Mouse (Mus musculus) ZHBTc4 (cell line): Measurements from ENCODE around the gene Ccdc194.

ENCODE experiments used
- DNase-seq: peaks from one replicate; pipeline ENCODE4 v3.0.0-alpha.2; 2011; ENCODE audit warnings: low read depth, low spot score

Gene Ccdc194

GRCm38 (mm10) chr8:71511644-71512043 is 13.9 kb downstream of the Ccdc194 start, which contains the start of gene Plvap:
Gene Plvap (minus strand): TSS chr8:71511752.
- peak; percentile 37 for DNase-seq

- DNase-seq = no peak
These were observed 16.2 kb downstream of the Ccdc194 start for GRCm38 (mm10) chr8:71509316-71509715.

DNA sequence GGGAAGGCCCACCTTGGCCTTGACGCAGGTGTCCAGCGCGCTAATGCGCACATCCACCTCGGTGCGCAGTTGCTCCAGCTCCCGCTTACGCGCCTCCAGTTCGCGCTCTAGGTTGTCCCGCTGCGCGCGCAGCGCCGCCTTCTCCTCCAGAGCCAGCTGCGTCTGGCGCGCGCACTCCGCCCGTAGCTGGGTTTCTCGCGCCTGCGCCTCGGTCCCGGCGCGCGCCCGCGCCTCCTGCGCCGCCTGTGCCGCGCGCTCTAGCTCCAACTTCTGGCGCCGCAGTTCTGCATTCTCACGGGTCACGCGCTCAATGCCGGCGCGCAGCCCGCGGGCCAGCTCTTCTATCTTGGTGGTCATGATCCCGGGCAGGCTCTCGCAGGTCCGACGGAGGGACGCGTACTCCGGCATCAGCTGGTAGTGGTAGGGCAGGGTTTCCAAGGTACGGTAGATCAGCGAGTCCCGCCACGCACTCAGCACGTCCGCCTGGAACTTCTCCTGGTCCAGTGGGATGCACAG is 17.9 kb downstream of the Ccdc194 start:
- DNase-seq = peak; percentile 98

- DNase-seq = no peak
These were observed 19.5 kb downstream of the Ccdc194 start for GRCm38 (mm10) chr8:71505979-71506378.

GRCm38 (mm10) chr8:71505326-71505725 is 20.2 kb downstream of the Ccdc194 start:
- DNase-seq = no peak

DNA sequence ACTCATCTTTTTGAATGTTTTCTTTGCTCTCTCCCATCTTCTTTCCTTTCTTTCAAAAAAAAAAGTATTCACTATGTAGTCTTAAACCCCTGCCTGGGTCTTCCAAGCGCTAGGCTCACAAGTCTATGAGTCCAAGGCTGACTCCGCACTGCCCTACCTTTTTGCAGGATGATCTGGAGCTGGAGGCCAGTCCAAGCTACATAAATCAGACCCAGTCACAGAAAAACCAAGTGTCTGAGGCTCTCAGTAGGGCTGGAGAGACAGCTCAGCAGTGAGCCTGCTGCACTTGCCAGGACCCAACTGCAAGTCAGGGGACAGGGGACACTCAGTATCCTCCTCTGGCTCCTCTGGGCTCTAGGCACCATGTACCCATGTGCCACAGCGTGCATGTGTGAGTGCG is 21.2 kb downstream of the Ccdc194 start:
- DNase-seq = no peak

GRCm38 (mm10) chr8:71498816-71499690 is 26.5 kb downstream of the Ccdc194 start:
- peak; percentile 67 for DNase-seq

DNA sequence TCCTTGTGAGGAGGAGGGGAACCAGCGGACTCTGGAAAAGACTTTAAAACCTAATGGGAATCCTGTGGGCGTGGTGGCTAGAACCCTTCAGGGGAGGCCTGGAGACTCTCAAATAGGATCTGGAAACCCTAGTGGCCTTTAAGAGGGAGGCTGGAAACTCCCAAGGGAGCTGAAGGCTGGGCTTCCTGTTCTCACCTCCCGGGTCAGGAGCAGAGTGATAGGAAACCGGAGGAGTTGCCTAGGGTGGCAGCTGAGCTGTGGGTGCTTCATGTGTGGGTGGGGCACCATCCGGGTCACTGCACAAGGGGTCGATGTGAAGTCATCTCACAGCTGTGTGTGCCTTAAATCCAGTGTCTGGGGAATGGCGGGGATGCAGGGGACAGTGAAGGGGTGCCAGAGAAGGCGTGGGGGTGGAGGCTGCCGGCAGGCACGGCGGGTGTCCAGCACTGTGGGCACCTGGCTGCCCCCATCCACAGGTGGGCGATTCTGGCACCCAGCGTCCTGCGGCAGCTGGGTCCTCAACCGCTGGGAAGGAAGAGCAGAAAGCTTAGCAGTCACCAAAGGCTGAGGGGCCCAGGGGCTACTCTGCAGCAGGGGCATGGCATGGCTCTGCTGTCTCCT is 27.5 kb downstream of the Ccdc194 start:
- DNase-seq = peak; percentile 67

- DNase-seq = no peak
These were observed 28.4 kb downstream of the Ccdc194 start for GRCm38 (mm10) chr8:71497077-71497645.

DNA sequence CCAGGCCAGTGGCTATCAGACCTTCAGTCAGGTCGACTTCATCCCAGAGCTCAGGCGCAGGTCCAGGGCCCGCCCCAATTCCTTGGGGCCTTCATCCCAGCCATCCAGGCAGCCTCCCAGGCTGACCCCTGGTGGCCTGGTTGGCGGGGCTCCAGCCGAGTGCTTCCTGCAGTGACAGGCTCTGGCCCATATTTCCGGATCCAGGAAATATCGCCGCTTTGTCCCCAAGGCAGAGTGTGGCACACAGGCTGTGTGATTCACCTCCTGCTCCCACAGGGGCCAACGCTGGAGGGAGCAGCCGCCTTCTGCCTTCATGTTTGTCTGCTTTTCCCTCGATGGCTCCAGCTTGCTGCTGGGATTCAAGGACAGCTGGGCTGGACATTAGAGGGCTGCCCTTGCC is 29.0 kb downstream of the Ccdc194 start:
- peak; percentile 23 for DNase-seq

DNA sequence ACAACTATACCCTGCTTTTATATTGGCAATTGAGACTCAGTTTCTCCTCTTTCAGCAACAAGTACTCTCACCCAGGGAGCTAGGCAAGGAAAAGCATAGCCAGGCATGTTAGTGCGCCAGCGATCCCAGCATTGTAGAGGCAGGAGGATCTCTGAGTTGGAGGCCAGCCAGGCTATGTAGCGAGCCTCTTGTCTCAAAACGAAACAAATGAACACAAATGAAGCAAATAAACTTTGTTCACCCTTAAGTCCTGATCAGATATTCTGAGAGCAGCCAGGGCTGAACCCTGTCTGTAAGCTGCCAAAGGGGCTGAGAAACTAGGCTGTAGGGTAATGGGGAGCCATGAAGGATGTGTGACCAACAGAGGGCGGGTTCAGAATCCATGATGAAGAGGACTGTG is 29.7 kb downstream of the Ccdc194 start:
- DNase-seq = no peak

DNA sequence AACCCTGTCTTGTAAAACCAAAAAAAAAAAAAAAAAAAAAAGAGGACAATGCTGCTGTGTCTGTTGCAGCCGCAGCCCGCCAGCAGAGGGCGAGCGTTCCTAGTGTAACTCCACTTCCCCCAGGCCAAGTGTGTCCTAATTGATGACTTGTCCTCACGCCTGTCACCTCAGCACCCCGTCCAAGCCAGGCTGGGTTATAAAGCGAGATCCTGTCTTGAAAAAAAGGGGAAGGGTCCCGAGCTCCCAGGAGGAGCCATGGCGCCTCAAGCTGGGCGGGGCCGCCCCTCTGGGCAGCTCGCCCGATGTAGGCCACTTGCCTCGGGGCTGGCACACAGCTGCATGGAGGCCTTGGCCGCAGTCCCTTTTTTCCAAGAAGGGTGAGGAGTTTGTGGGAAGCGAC is 30.5 kb downstream of the Ccdc194 start:
- peak; percentile 87 for DNase-seq

DNA sequence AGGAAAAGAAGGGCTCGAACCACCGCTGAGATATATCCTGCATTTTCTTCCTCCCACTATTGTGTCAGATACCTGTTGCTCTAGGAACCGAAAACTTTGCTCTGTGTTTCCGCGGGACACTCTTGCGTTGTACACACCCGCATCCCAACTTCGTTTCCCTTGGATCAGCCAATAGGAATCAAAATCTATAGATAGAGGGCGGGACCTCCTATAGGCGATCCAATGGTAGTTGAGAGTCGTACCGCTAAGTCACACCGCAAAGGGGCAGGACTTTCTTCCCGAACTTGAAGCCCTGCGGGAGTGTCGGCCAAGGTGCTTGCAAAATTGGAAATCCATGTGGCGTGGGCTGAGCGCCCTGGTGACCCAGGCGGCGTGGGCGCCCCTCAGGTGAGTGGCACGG is 37.1 kb downstream of the Ccdc194 start:
- peak; percentile 97 for DNase-seq

- peak; percentile 77 for DNase-seq
These were observed 37.6 kb downstream of the Ccdc194 start, which contains the start of gene Gtpbp3 for GRCm38 (mm10) chr8:71487691-71488445. Gene Gtpbp3 (plus strand): TSS chr8:71488103.

- DNase-seq = peak; percentile 46
These were observed 39.4 kb downstream of the Ccdc194 start for GRCm38 (mm10) chr8:71486136-71486529.

GRCm38 (mm10) chr8:71485142-71486135 is 40.1 kb downstream of the Ccdc194 start, which contains the start of gene Ano8:
Gene Ano8 (minus strand): TSS chr8:71485963.
- DNase-seq = peak; percentile 93

GRCm38 (mm10) chr8:71484736-71485135 is 40.8 kb downstream of the Ccdc194 start:
- DNase-seq = no peak

DNA sequence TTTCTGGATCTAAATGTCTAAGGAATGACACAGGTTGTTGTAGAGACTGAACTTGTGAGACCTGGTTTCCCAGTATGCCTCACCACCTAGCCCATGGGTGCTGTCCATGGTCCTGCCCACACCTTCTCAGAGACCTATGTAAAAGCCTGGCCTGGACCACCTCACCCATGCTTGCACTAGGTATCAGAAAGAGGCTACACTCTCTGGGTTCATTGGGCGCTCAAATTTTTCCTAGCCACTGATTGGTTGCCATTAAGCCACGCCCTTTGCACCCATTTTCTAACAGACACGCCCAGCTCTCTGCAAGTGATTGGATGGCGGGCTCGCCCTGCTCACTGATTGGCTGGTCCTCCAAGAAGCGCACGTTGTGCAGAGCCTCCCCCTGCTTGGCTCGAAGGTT is 41.6 kb downstream of the Ccdc194 start:
- DNase-seq = peak; percentile 96

DNA sequence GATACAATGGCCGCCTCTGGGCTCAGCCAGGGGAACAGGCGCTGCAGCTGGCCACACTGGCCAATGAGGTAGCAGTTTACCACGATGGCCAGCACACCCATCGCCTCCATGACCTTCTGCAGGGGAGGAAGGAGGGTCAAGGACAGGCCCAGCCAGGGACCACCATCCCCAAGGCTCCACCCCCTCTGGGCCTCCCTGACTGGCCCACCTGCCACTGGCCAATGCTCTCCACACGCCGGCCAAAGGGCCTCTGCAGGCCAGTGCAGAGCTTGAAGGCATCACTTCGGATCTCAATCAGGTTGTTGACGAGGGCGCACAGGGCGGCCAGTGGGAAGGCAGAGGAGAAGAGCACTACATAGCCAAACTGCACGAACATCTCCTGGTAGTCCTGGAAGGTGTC is 46.6 kb downstream of the Ccdc194 start:
- DNase-seq = no peak

GRCm38 (mm10) chr8:71477196-71477845 is 48.2 kb downstream of the Ccdc194 start:
- DNase-seq = peak; percentile 85
